Mouse (Mus musculus): ENCODE measurements around the gene Shisa2. TPM values are rescaled to one million over a fixed set of nuclear protein-coding genes. Genes with fewer than 3 reads are reported as not detected.
A peak's percentile ranks its signal among the peaks of the same experiment; 100 is the strongest.

Gene Shisa2
- polyA plus RNA-seq, 1 experiment, result 0.09 TPM

GRCm38 (mm10) chr14:59597398-59598259, 27.5 kb upstream of the Shisa2 start, which contains the start of gene Cdadc1:
Cdadc1 (minus strand) TSS chr14:59597959.
- Histone ChIP-seq H3K79me2 (ENCODE audit: control insufficient read depth, insufficient read depth) (peaks cover 21% of the 10 kb centered on the region), H3ac (ENCODE audit: control insufficient read depth, insufficient read length, low read depth) (peak within 1 kb of the TSS; percentile 74), H3K27me3 (ENCODE audit: control insufficient read depth, insufficient read depth, insufficient read length) (peaks cover under 1% of the 10 kb centered on the region), H3K79me3 (ENCODE audit: low read depth) (peaks cover 8% of the 10 kb centered on the region), H3K36me3 (ENCODE audit: control insufficient read depth, insufficient read depth) (peaks cover 14% of the 10 kb centered on the region), H3K4me3 (ENCODE audit: insufficient read depth, poor library complexity, severe bottlenecking) (peak within 1 kb of the TSS; percentile 90)
- TF ChIP-seq CTCF (IDR thresholded peaks at IDR 0.05; ENCODE audit: control insufficient read depth, insufficient read depth, insufficient read length) (no peak), MYOD1 (IDR thresholded peaks at IDR 0.05; ENCODE audit: control insufficient read depth, insufficient read length, low read depth) (no peak), FOSL1 (IDR thresholded peaks at IDR 0.05; ENCODE audit: insufficient read depth, low read length, poor library complexity, severe bottlenecking) (no peak), USF1 (IDR thresholded peaks at IDR 0.05; ENCODE audit: low read depth) (no peak), MAX (IDR thresholded peaks at IDR 0.05) (no peak), MYOG (IDR thresholded peaks at IDR 0.05; ENCODE audit: control insufficient read depth, extremely low read depth, insufficient read length) (no peak), CEBPB (IDR thresholded peaks at IDR 0.05; ENCODE audit: low read depth) (no peak)

DNA sequence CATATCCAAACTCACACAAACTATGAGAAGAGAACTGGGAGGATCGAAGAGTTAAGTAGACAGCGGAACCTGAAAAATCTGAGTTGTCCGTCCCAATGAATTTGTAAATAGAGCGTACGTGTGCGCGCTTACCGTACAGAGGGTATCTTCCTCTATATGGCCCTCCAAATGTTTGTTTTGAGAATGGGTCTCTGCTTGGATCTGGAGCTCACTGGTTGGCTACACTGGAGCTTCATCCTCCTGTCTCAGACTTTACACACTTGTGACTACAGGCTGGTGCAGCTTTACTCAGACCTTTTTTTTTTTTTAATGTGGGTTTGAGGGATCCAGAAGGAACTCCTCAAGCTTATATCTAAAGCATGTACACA, 26.9 kb upstream of the Shisa2 start:
- Histone ChIP-seq H3K79me3 (ENCODE audit: low read depth) (peaks cover 8% of the 10 kb centered on the region), H3K27me3 (ENCODE audit: control insufficient read depth, insufficient read depth, insufficient read length) (peaks cover 6% of the 10 kb centered on the region), H3K79me2 (ENCODE audit: control insufficient read depth, insufficient read depth) (peaks cover 21% of the 10 kb centered on the region), H3ac (ENCODE audit: control insufficient read depth, insufficient read length, low read depth) (no peak overlapping the region), H3K4me3 (ENCODE audit: insufficient read depth, poor library complexity, severe bottlenecking) (peak overlapping the region; percentile 90), H3K36me3 (ENCODE audit: control insufficient read depth, insufficient read depth) (peaks cover 9% of the 10 kb centered on the region)
- TF ChIP-seq MYOD1 (IDR thresholded peaks at IDR 0.05; ENCODE audit: control insufficient read depth, insufficient read length, low read depth) (no peak), USF1 (IDR thresholded peaks at IDR 0.05; ENCODE audit: low read depth) (no peak), MYOG (IDR thresholded peaks at IDR 0.05; ENCODE audit: control insufficient read depth, extremely low read depth, insufficient read length) (no peak), CEBPB (IDR thresholded peaks at IDR 0.05; ENCODE audit: low read depth) (no peak), CTCF (IDR thresholded peaks at IDR 0.05; ENCODE audit: control insufficient read depth, insufficient read depth, insufficient read length) (no peak), MAX (IDR thresholded peaks at IDR 0.05) (no peak), FOSL1 (IDR thresholded peaks at IDR 0.05; ENCODE audit: insufficient read depth, low read length, poor library complexity, severe bottlenecking) (no peak)

- no peak overlapping the region for H3ac ChIP-seq (ENCODE audit: control insufficient read depth, insufficient read length, low read depth)
- TF ChIP-seq CTCF (IDR thresholded peaks at IDR 0.05; ENCODE audit: control insufficient read depth, insufficient read depth, insufficient read length) (no peak), FOSL1 (IDR thresholded peaks at IDR 0.05; ENCODE audit: insufficient read depth, low read length, poor library complexity, severe bottlenecking) (no peak), MAX (IDR thresholded peaks at IDR 0.05) (no peak), USF1 (IDR thresholded peaks at IDR 0.05; ENCODE audit: low read depth) (no peak), MYOD1 (IDR thresholded peaks at IDR 0.05; ENCODE audit: control insufficient read depth, insufficient read length, low read depth) (no peak), MYOG (IDR thresholded peaks at IDR 0.05; ENCODE audit: control insufficient read depth, extremely low read depth, insufficient read length) (no peak), CEBPB (IDR thresholded peaks at IDR 0.05; ENCODE audit: low read depth) (no peak)
- no peaks in the 10 kb centered on the region for H3K36me3 ChIP-seq (ENCODE audit: control insufficient read depth, insufficient read depth)
- peaks cover 13% of the 10 kb centered on the region for H3K27me3 ChIP-seq (ENCODE audit: control insufficient read depth, insufficient read depth, insufficient read length)
- no peaks in the 10 kb centered on the region for H3K79me3 ChIP-seq (ENCODE audit: low read depth)
- no peaks in the 10 kb centered on the region for H3K79me2 ChIP-seq (ENCODE audit: control insufficient read depth, insufficient read depth)
- no peak overlapping the region for H3K4me3 ChIP-seq (ENCODE audit: insufficient read depth, poor library complexity, severe bottlenecking)
Observed at GRCm38 (mm10) chr14:59604002-59604645, 21.0 kb upstream of the Shisa2 start.

- Histone ChIP-seq H3K4me3 (ENCODE audit: insufficient read depth, poor library complexity, severe bottlenecking) (no peak overlapping the region), H3ac (ENCODE audit: control insufficient read depth, insufficient read length, low read depth) (no peak overlapping the region), H3K27me3 (ENCODE audit: control insufficient read depth, insufficient read depth, insufficient read length) (peaks cover 13% of the 10 kb centered on the region), H3K79me2 (ENCODE audit: control insufficient read depth, insufficient read depth) (no peaks in the 10 kb centered on the region), H3K79me3 (ENCODE audit: low read depth) (no peaks in the 10 kb centered on the region), H3K36me3 (ENCODE audit: control insufficient read depth, insufficient read depth) (no peaks in the 10 kb centered on the region)
- no peak for TF ChIP-seq MYOG (IDR thresholded peaks at IDR 0.05; ENCODE audit: control insufficient read depth, extremely low read depth, insufficient read length)
- TF ChIP-seq CTCF (IDR thresholded peaks at IDR 0.05; ENCODE audit: control insufficient read depth, insufficient read depth, insufficient read length), result no peak
- TF ChIP-seq MYOD1 (IDR thresholded peaks at IDR 0.05; ENCODE audit: control insufficient read depth, insufficient read length, low read depth), result no peak
- TF ChIP-seq USF1 (IDR thresholded peaks at IDR 0.05; ENCODE audit: low read depth), result no peak
- TF ChIP-seq MAX (IDR thresholded peaks at IDR 0.05), result no peak
- TF ChIP-seq FOSL1 (IDR thresholded peaks at IDR 0.05; ENCODE audit: insufficient read depth, low read length, poor library complexity, severe bottlenecking), result no peak
- TF ChIP-seq CEBPB (IDR thresholded peaks at IDR 0.05; ENCODE audit: low read depth), result no peak
Observed at GRCm38 (mm10) chr14:59605671-59606353, 19.3 kb upstream of the Shisa2 start.

GRCm38 (mm10) chr14:59607021-59607420, 18.1 kb upstream of the Shisa2 start:
- no peaks in the 10 kb centered on the region for H3K36me3 ChIP-seq (ENCODE audit: control insufficient read depth, insufficient read depth)
- H3K27me3 ChIP-seq (ENCODE audit: control insufficient read depth, insufficient read depth, insufficient read length), result peaks cover 13% of the 10 kb centered on the region
- no peak overlapping the region for H3K4me3 ChIP-seq (ENCODE audit: insufficient read depth, poor library complexity, severe bottlenecking)
- TF ChIP-seq USF1 (IDR thresholded peaks at IDR 0.05; ENCODE audit: low read depth), result no peak
- TF ChIP-seq MAX (IDR thresholded peaks at IDR 0.05), result no peak
- no peak for TF ChIP-seq MYOD1 (IDR thresholded peaks at IDR 0.05; ENCODE audit: control insufficient read depth, insufficient read length, low read depth)
- no peak for TF ChIP-seq CEBPB (IDR thresholded peaks at IDR 0.05; ENCODE audit: low read depth)
- H3ac ChIP-seq (ENCODE audit: control insufficient read depth, insufficient read length, low read depth), result no peak overlapping the region
- no peaks in the 10 kb centered on the region for H3K79me3 ChIP-seq (ENCODE audit: low read depth)
- H3K79me2 ChIP-seq (ENCODE audit: control insufficient read depth, insufficient read depth), result no peaks in the 10 kb centered on the region

All from C2C12 (cell line).